Mouse (Mus musculus) liver, embryonic 12.5 days (tissue): ENCODE results near the gene Bicd1. TPM values are rescaled to one million over a fixed set of nuclear protein-coding genes. Genes with fewer than 3 reads are reported as not detected.
"Not testable (repeated sequence)": the region's sequence is repeated elsewhere in the genome, so short reads cannot be mapped to it uniquely, and the experiment has no call there.

ENCODE experiments used
- ATAC-seq: fragments of 200-750 bp; cut with Nextera tagmentation; 2 replicates; pipeline ENCODE4 v1.8.0; 2017; ENCODE audit warnings: moderate number of reproducible peaks, mild to moderate bottlenecking, moderate library complexity
- H3K27ac ChIP-seq: fragments of 300-500 bp; sonication (generic); 2 replicates; pipeline ENCODE4 v1.5.1; 2016; ENCODE audit warnings: mild to moderate bottlenecking
- H3K27me3 ChIP-seq: fragments of 300-500 bp; sonication (generic); replicated peaks from 2 replicates; pipeline ENCODE4 v1.6.1; 2016; ENCODE audit warnings: mild to moderate bottlenecking, moderate library complexity
- H3K36me3 ChIP-seq: fragments of 300-500 bp; sonication (generic); 2 replicates; pipeline ENCODE4 v1.6.1; 2016; ENCODE audit warnings: mild to moderate bottlenecking, moderate library complexity
- H3K4me1 ChIP-seq: fragments of 300-500 bp; sonication (generic); 2 replicates; pipeline ENCODE4 v1.6.1; 2016
- H3K4me2 ChIP-seq: fragments of 300-500 bp; sonication (generic); 2 replicates; pipeline ENCODE4 v1.6.1; 2016; ENCODE audit warnings: mild to moderate bottlenecking, moderate library complexity
- H3K4me3 ChIP-seq: fragments of 300-500 bp; sonication (generic); 2 replicates; pipeline ENCODE4 v1.5.1; 2016; ENCODE audit warnings: mild to moderate bottlenecking, moderate library complexity
- H3K9ac ChIP-seq: fragments of 300-500 bp; sonication (generic); 2 replicates; pipeline ENCODE4 v1.6.1; 2016; ENCODE audit warnings: mild to moderate bottlenecking, moderate library complexity
- H3K9me3 ChIP-seq: fragments of 300-500 bp; sonication (generic); replicated peaks from 2 replicates; pipeline ENCODE4 v1.6.1; 2016; ENCODE audit warnings: mild to moderate bottlenecking, moderate library complexity
- WGBS: fragments of 180-500 bp; shearing (Covaris S2); methylation state at CpG from one replicate; pipeline ENCODE4 v1.1.7; 2016; ENCODE audit not compliant: insufficient replicate concordance; 5-methylcytosine and 5-hydroxymethylcytosine counted together
- polyA plus RNA-seq: library from polyadenylated mRNA; unstranded; fragments of >200 nt; fragmentation: Nextera tagmentation; extraction: Ambion mirVana; gene quantifications from 2 replicates; pipeline ENCODE4 v1.2.1, GENCODE M21; 2016

The Bicd1 gene
- polyA plus RNA-seq, 1 experiment from 2014 or later = 2.1 TPM

DNA sequence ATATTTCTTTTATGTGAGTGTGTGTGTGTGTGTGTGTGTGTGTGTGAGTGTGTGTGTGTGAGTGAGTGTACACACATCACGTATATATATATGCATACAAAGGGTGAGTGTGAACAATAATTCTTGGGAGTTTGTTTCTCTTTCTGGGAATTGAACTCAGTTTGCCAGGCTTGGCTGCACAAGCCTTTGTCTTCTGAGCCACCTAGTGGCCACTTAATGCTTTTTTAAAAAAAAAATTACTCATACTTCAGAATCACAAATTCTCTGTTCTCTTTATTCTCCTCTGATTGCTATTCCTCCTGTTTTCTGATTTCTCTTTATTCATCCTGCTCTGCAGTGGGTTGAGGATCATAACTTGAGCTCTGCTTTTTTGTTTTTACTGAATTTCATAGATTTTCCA, 30.5 kb downstream of the Bicd1 start:
- Histone ChIP-seq H3K27ac (no peak overlapping the region), H3K4me2 (no peak overlapping the region), H3K36me3 (no peaks in the 10 kb centered on the region), H3K9ac (no peak overlapping the region), H3K27me3 (no peaks in the 10 kb centered on the region), H3K9me3 (no peaks in the 10 kb centered on the region), H3K4me3 (no peak overlapping the region), H3K4me1 (no peaks in the 10 kb centered on the region)
- no peak for ATAC-seq
- WGBS = 45% methylated on average over 1 of the region's 1 CpGs

DNA sequence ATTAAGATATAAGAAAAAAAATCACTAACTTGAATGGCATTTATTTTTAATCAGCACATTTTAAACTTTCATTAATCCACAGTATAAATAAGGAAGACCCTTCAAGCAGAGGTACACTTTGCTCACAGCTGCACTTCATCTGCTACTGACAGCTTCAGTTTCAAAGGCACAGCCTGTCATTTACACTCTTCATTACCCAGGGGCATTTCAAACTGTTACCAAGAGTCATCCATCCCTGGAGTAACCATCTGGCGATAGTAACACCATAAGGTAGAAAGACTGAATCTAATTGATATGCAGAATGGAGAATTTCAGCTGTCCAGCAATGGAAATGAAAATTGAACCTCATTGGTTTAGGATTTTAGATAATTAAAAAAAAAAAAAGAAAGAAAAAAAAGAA, 34.2 kb downstream of the Bicd1 start:
- Histone ChIP-seq H3K9ac (no peak overlapping the region), H3K27ac (no peak overlapping the region), H3K4me1 (no peaks in the 10 kb centered on the region), H3K36me3 (no peaks in the 10 kb centered on the region), H3K9me3 (no peaks in the 10 kb centered on the region), H3K4me3 (no peak overlapping the region), H3K27me3 (no peaks in the 10 kb centered on the region), H3K4me2 (no peak overlapping the region)
- WGBS = 47% methylated on average over 1 of the region's 1 CpGs
- no peak for ATAC-seq

DNA sequence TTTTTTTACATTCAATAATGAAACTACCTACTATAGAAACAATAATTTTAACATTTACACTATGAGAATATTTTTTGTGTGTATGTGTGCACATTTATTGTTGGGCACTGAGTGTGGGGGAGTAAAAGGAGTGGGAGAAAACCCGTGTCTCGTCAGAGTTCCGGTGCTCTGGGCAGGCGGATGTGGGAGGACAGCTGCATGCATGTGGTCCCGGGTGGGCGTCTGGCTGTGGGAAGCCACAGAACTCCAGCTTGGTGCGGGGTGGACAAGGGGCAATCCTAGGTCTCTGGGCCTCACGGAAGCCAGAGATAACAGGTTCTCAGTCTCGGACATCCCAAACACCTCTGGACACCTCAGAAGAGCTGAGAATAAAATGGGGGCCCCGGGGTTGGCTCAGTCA, 37.2 kb downstream of the Bicd1 start:
- Histone ChIP-seq H3K4me2 (no peak overlapping the region), H3K4me3 (no peak overlapping the region), H3K9ac (no peak overlapping the region), H3K4me1 (no peaks in the 10 kb centered on the region), H3K9me3 (no peaks in the 10 kb centered on the region), H3K36me3 (no peaks in the 10 kb centered on the region), H3K27ac (no peak overlapping the region), H3K27me3 (no peaks in the 10 kb centered on the region)
- WGBS = 70% methylated on average over 10 of the region's 10 CpGs
- ATAC-seq = no peak

DNA sequence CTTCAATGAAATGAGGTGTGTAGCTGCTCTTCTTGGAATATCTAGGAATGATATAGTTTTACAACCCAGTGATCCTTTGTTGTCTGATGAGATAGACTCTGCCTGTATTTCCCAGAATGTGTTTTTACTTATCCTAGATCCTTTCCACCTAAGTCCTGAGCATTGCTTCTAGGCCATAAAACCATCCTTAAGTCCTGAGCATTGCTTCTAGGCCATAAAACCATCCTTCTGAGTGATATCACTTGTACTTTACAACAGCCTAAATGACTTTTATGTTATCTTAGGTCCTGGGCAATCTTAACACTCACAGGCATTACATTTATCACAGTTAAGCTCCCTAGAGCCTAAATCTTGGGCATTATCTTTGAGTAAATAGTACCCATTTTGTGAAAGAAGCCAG, 48.6 kb downstream of the Bicd1 start:
- Histone ChIP-seq H3K9me3 (no peaks in the 10 kb centered on the region), H3K9ac (no peak overlapping the region), H3K4me3 (no peak overlapping the region), H3K4me1 (no peaks in the 10 kb centered on the region), H3K4me2 (no peak overlapping the region), H3K27me3 (no peaks in the 10 kb centered on the region), H3K27ac (no peak overlapping the region), H3K36me3 (no peaks in the 10 kb centered on the region)
- ATAC-seq = no peak

DNA sequence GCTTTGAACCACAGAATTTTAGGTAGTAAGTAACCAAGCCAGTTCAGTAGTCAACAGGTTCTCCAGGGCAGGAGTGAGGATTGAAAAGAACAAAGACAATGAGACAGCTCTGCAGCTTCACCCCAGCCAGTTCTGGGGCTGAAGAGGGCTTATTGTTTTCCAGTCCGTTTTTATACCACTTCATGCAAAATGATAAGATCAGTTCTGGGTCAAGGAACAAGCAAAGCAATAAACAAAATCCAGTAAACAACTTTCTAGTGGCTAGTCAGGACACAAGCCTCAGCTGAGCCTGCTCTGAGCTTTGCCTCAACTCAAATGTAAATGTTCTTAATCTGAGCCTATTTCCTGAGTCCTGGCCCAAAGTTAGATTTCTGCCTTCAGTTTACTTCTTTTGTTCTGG, 52.3 kb downstream of the Bicd1 start:
- no peaks in the 10 kb centered on the region for H3K4me1 ChIP-seq
- no peaks in the 10 kb centered on the region for H3K36me3 ChIP-seq
- H3K4me3 ChIP-seq = no peak overlapping the region
- H3K27ac ChIP-seq = no peak overlapping the region
- WGBS = 31% methylated on average over 1 of the region's 1 CpGs
- no peaks in the 10 kb centered on the region for H3K9me3 ChIP-seq
- H3K4me2 ChIP-seq = no peak overlapping the region
- no peak for ATAC-seq
- H3K9ac ChIP-seq = no peak overlapping the region
- H3K27me3 ChIP-seq = no peaks in the 10 kb centered on the region

DNA sequence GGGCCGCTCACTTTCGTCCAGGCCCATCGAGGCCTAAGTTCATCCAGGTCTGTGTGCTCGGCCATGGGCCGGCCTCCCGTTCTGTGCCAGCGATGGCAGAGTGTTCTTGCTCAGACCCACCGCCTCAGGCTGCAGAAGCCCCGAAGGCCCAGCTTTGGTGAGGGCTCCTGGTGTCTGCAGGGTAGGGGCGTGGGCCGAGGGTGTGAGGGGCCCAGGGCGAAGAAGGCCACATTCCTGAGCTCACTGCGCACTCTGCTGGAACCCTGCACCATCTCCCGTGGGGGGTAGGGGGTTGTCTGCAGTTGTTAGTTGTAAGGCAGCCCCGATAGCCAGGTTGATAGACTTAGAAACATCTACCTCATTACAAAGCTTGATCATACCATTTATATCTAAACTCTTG, 62.8 kb downstream of the Bicd1 start:
- H3K9ac ChIP-seq = no peak overlapping the region
- WGBS = 75% methylated on average over 15 of the region's 15 CpGs
- ATAC-seq = no peak
- H3K4me3 ChIP-seq = no peak overlapping the region
- no peak overlapping the region for H3K4me2 ChIP-seq
- 0 out of 2 replicates have a peak, but pooled peaks cover 4% of the 10 kb centered on the region for H3K9me3 ChIP-seq
- H3K36me3 ChIP-seq = no peaks in the 10 kb centered on the region
- H3K27me3 ChIP-seq = no peaks in the 10 kb centered on the region
- H3K4me1 ChIP-seq = no peaks in the 10 kb centered on the region
- no peak overlapping the region for H3K27ac ChIP-seq

DNA sequence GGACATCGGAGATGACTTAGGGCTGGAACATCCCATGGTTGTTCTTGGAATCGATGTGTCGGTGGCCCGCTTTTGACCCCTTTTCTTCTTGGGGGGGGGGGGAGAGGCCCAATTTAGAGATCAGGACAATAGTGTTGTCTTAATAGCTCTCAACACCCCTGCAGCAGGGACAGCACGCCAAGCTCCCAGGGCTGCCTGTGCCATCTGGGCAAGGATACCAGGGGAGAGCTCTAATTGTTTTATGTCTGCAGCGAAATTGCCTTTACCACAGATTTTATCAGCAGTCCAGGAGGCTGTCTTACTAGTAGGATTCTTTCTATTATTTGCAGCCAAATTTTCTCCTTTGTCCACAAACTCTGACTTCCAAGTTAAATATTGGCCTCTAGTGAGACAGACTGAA, 63.8 kb downstream of the Bicd1 start:
- H3K4me2 ChIP-seq, H3K4me3 ChIP-seq, H3K36me3 ChIP-seq, H3K9ac ChIP-seq, H3K27me3 ChIP-seq, H3K9me3 ChIP-seq, H3K27ac ChIP-seq, ATAC-seq, H3K4me1 ChIP-seq: not testable (repeated sequence)
- WGBS = 83% methylated on average over 6 of the region's 6 CpGs

DNA sequence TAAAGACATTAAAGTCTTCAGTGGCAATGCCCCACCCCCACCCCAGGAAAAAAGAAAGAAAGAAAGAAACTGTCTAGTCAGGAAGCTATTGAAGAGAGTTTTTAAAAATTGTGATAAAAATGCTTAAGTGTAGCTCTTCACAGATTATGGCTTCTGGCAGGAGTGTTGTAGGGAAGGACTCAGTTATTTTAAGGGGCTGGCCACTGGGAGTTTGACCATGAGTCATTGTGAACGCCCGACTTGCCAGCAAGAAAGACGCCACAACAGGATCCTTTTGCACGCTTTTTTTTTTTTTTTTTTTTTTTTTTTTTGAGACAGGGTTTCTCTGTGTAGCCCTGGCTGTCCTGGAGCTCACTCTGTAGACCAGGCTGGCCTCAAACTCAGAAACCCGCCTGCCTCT, 73.2 kb downstream of the Bicd1 start:
- not testable (repeated sequence) for ATAC-seq, H3K4me1 ChIP-seq, H3K9ac ChIP-seq, H3K4me2 ChIP-seq, H3K27me3 ChIP-seq, H3K27ac ChIP-seq, H3K4me3 ChIP-seq, H3K9me3 ChIP-seq, H3K36me3 ChIP-seq
- WGBS = 73% methylated on average over 5 of the region's 5 CpGs

DNA sequence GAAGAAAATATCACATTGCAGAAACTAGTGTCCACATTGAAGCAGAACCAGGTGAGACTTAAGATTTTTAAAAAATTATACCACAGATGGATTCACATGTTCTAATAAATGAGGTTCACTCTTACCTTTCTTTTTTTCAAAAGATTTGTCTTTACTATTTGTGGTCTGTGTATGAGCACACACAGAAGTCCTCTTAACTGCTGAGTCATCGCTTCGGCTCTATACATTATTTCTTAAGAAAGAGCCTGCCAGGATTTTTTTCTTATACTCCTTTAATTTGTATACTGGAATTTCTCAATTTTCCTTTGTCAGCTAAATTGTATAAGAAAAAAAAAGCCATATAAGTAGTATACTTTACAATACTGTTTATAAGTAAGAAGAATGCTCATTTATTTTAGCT, 86.0 kb downstream of the Bicd1 start:
- Histone ChIP-seq H3K9ac (no peak overlapping the region), H3K36me3 (no peaks in the 10 kb centered on the region), H3K27ac (no peak overlapping the region), H3K9me3 (no peaks in the 10 kb centered on the region), H3K4me2 (no peak overlapping the region), H3K27me3 (no peaks in the 10 kb centered on the region), H3K4me1 (no peaks in the 10 kb centered on the region), H3K4me3 (no peak overlapping the region)
- no peak for ATAC-seq
- 80% methylated on average over 2 of the region's 2 CpGs for WGBS

DNA sequence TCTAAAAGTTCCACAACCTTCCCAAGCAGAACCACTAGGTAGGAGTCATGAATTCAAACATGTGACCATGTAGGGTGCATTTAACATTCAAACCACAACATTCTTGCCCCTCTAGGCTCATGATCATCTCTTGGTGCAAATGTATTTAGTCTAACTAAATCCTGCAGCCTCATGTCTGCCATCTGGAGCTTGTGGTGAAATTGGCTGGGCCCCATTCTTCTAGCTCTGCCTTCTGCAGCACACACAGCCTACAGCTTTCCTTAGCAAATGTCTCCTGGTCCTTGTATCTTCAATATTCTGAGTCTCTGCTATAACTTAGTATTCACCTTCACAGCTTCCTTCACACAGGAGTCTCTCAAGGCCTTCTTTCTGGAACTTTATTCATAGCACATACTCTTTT, 87.2 kb downstream of the Bicd1 start:
- Histone ChIP-seq H3K4me2 (no peak overlapping the region), H3K4me1 (no peaks in the 10 kb centered on the region), H3K4me3 (no peak overlapping the region), H3K27ac (no peak overlapping the region), H3K36me3 (no peaks in the 10 kb centered on the region), H3K9ac (no peak overlapping the region), H3K27me3 (no peaks in the 10 kb centered on the region), H3K9me3 (no peaks in the 10 kb centered on the region)
- no peak for ATAC-seq

DNA sequence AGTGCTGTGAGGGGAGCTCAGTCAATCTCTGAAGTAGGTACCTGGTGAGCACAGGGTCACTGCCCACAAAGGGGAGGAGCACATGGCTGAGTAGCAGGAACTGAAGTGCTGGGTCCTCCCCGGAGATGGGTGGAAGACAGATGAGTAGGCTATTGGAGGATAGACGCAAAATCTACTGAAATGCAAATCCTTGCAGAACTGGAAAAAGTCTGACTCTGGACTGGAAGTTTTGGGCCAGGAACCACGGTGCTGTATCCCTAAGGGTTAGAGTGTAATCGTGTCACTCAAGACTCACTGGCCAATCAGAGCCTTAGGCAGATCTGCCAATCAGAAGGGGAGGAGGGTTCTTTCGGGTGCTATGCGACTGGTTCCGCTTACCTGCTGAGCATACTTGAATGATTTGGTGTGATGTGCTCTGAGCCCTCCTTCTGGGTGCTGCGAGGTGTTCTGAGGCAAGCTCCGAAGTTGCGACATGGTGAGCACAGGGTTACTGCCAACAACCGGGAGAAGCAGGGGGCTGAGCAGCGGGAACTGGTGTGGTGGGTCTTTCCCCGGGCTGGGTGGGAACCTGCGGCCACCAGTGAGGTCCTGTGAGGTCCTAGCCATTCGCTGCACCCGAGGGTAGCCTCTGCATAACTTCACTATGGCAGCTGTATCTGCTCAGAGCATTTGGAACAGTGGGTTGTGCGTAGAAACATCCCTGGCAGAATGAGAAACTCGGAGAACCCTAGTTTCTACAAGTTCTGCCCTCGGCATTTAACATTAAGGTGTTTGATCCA, 157.2 kb downstream of the Bicd1 start:
- peak overlapping the region; percentile 32 for H3K9ac ChIP-seq
- peak overlapping the region; percentile 78 for H3K4me2 ChIP-seq
- peak; percentile 99 for ATAC-seq
- H3K4me3 ChIP-seq = peak overlapping the region; percentile 60
- H3K4me1 ChIP-seq = no peaks in the 10 kb centered on the region
- 3% methylated on average over 19 of the region's 19 CpGs for WGBS
- no peak overlapping the region for H3K27ac ChIP-seq
- H3K9me3 ChIP-seq = no peaks in the 10 kb centered on the region
- H3K36me3 ChIP-seq = no peaks in the 10 kb centered on the region
- no peaks in the 10 kb centered on the region for H3K27me3 ChIP-seq

DNA sequence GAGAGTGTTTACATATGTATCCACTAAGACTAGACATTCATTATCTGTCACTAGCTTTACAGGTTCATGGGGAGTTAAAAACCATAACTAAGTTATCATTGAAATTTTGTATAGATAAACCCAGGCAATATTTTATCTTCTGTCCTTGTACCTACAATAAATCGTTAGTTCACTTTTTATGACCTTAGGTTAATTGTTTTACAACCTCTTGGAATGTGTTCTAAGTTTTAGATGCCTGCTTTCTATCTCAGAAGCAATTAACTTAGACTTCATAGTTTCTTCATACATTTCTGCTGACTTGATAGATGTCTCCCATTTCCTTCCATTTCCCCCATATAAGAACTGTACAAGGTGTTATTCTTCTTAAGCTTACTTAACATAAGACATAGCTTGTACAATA, 158.5 kb downstream of the Bicd1 start:
- Histone ChIP-seq H3K27me3 (no peaks in the 10 kb centered on the region), H3K27ac (no peak overlapping the region), H3K36me3 (no peaks in the 10 kb centered on the region), H3K9me3 (no peaks in the 10 kb centered on the region), H3K4me2 (no peak overlapping the region), H3K4me1 (no peaks in the 10 kb centered on the region), H3K9ac (no peak overlapping the region), H3K4me3 (no peak overlapping the region)
- 68% methylated on average over 1 of the region's 1 CpGs for WGBS
- no peak for ATAC-seq

DNA sequence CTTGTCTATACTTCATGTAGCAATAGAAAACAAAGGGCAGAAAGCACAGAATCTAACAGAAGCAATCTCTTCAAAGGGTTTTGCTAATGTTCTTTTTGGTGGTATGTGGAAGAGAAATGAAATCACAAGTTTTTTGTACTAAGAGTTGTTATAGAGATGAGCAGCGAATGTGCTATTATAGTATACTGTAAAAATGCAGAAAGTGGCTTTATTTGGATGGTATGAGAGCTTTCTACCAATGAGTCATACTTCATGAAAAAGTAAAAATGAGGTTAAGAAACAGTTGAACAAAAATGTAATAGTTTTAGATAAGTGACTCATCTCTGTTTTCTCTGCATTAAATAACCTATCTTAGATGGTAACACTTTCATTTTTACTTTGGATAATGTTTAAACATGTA, 165.6 kb downstream of the Bicd1 start:
- H3K4me2 ChIP-seq = no peak overlapping the region
- H3K27ac ChIP-seq = no peak overlapping the region
- WGBS = 50% methylated on average over 1 of the region's 1 CpGs
- H3K27me3 ChIP-seq = no peaks in the 10 kb centered on the region
- H3K36me3 ChIP-seq = no peaks in the 10 kb centered on the region
- H3K9me3 ChIP-seq = no peaks in the 10 kb centered on the region
- H3K4me1 ChIP-seq = no peaks in the 10 kb centered on the region
- no peak overlapping the region for H3K9ac ChIP-seq
- no peak overlapping the region for H3K4me3 ChIP-seq
- ATAC-seq = no peak
